Mouse (Mus musculus) right cerebral cortex, adult 2 months (tissue): ENCODE results near the gene Slc6a18.
A peak's percentile ranks its signal among the peaks of the same experiment; 100 is the strongest.
"Not testable (repeated sequence)": the region's sequence is repeated elsewhere in the genome, so short reads cannot be mapped to it uniquely, and the experiment has no call there.

Source experiments
- DNase-seq, 2 experiments: peaks; one replicate each; pipeline ENCODE4 v3.0.0; 2021 to 2022; ENCODE audit warnings: low spot score in 2 of 2

Slc6a18 gene

DNA sequence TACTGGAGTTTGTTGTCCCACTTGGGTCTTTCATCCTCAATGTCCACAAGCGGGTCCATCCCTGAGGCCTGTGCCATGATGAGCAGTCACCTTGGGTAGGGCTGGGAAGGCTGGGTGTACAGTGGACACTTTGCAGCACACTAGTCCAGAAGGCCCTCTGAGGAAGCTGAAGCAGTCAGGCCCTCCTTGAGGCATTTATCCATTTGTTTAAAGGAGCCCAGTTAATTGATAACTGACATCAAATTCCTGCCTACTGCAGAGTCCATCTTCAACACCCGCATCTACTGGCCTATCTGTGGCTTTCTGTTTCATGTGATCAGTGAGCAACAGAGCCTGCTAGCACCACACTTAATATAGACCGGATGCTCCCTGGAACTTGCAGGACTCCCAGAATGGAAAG, at the start of gene Slc6a18:
Gene Slc6a18, minus strand, starts transcription at position 171 of the 400 bp plus-strand sequence.
- no peak for DNase-seq

GRCm38 (mm10) chr13:73725315-73725714, 47.5 kb upstream of the Slc6a18 start:
- no peak for DNase-seq

- peak; percentile 46 to 52 for DNase-seq
Observed at GRCm38 (mm10) chr13:73723081-73723668, 45.4 kb upstream of the Slc6a18 start.

DNA sequence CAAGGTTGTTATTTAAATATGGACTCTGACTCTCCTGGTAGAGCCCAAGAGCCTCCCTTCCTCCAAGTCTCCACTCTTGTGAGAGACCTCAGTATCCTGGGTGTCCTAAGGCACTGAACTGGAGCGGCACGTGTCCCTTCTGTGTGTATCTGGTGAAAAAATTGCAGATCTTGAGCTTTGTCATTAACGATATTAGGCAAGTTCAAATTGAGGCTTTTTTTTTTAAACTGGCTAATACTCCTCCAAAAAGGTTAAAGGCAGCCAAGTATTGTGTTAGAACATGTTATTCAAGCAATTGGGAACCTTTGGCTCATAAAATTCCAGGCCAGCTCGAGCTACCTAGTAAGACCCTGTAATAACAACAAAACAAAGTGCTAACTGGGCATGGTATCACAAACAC, 42.4 kb upstream of the Slc6a18 start:
- no peak for DNase-seq

- peak; percentile 91 to 93 for DNase-seq
Observed at GRCm38 (mm10) chr13:73718225-73718624, 40.4 kb upstream of the Slc6a18 start.

DNA sequence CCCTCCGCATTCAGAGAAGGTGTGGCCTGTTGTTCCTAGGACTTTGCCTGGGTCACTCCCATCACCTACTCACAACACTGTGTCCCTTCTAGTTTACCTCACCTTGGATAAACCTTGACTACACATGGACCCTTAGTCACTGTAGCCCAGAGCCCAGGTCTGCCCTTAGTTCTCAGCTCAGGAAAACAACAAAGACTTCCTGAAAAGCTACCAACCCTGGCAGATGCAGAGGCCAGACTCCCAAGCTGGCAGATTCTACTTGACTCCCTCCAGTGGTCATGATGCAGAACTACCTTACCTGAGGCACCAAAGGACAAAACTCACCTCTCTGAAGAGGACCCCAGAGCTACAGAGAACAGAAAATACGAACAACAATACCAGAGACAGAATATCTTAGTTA, 36.2 kb upstream of the Slc6a18 start:
- DNase-seq: no peak

- DNase-seq: no peak
Observed at GRCm38 (mm10) chr13:73713204-73713603, 35.4 kb upstream of the Slc6a18 start.

DNA sequence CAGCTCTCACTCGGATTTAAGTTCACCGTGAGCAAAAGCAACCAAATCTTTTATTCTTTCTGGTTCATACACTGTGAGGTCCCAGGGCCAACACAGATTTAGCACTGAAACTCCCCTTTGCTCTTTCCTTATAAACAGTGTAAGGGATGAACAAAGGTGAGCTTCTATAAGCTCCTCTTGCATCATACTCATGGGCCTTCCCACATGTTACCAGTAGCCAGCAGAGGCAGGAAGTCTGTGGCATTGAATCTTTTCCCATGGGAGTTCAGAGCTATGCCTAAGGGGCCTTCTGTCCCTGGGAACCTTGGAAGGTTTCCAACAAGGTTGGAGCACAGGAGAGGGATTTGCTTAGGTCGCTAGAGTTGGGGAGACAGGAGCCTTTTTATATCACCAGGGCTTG, 34.4 kb upstream of the Slc6a18 start:
- no peak for DNase-seq

DNA sequence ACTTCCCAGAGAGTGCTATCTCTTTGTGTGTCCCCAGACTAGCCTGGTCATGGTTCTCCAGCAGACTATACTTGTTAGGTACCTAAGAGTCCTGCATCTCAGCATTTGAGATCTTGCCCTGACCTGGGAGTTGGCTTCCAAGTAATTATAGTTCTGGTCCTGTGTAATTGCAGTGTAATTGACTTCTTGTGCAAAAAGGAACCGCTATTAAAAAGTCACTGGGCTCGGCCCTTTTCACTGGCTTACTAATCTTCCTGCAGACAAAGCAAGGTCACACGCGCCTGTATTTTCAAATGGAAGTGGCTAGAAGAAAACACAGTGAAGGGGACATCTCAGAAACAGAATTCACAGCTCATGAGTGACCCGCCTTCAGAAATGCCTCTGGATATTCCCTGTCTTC, 34.0 kb upstream of the Slc6a18 start:
- DNase-seq: no peak

DNA sequence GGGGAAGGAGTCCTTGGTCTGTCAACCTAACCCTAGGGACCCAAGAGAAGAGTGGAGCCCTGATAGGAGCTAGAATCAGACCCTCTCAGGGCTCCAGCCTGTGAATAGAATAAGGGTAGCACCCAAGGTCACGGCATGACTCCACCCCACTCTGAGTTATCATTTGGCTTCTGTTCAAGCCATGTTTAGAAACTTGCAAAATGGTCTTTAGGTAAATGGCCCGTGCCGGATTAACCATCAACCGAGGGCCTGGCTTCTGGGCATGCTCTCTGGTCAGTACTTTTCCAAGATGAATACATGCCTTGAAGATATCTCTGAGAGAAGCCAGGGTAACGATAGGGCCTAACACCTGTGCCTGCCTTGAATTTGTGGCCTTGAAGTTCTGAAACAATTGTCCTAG, 33.4 kb upstream of the Slc6a18 start:
- DNase-seq: no peak

DNA sequence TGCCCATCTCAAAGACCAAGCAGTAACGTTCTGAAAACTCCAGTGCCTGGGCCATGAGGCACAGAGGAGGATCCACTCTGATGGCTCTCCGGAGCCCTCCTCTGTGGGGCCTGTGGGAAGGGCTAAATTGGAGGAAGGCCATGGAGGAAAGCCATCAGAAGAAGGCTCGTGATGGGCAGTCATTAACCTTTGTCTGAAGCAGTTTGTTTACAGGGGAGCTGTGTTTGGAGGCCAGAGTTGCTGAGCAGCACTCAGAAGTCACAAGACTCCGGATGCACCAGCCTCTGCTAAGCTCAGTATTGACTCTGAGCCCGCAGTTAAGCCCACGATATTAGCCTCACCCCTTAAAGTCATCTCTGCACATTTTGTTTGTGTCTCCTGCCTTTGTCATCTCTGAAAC, 31.7 kb upstream of the Slc6a18 start:
- DNase-seq: no peak

DNA sequence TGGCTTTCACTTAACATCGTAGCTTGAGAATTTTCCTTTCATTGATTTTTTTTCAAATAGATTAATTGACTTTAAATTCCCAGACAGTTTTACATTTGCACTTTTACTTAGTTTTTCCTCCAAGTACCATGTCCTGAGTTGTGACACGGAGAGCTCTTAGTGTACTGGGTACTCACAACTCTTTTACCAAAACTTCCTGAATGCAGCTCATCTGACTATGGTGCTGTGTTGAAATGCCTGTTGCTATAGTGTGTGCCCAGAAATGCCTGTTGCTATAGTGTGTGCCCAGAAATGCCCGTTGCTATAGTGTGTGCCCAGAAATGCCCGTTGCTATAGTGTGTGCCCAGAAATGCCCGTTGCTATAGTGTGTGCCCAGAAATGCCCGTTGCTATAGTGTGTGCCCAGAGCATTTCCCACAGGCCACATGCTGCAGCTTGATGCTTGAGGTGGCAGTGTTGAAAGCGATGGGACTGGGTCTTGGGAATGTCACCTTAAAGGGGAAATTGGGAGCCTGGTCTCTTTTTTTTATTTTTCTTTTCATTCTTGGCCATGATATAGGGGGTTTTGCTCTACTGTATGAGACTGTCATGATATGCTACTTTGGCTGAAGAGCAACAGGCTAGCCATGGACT, 27.0 kb upstream of the Slc6a18 start, which contains the start of gene Slc6a19:
Gene Slc6a19, minus strand, starts transcription at position 172 of the 632 bp plus-strand sequence.
- no peak for DNase-seq

DNA sequence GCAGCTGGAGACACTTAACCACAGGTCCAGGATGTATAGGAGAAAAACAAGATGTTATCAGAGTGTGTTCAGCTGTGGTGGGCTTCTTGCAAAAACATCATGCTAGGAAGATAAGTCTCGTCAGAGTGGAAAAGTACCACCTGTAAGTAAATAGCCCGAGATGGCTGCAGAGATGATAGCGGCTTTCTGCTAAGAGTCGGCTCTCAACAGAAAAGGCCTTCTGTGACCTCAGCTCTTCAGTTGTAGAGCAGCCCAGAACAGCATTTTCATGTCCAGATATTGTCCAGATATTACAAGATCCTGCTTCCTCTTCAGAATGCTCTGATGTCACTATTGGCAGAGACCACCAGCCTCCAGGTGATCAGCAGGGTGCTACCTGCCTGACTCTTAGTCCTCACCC, 25.7 kb upstream of the Slc6a18 start:
- not testable (repeated sequence) for DNase-seq

GRCm38 (mm10) chr13:73702776-73703175, 25.0 kb upstream of the Slc6a18 start:
- DNase-seq: no peak

DNA sequence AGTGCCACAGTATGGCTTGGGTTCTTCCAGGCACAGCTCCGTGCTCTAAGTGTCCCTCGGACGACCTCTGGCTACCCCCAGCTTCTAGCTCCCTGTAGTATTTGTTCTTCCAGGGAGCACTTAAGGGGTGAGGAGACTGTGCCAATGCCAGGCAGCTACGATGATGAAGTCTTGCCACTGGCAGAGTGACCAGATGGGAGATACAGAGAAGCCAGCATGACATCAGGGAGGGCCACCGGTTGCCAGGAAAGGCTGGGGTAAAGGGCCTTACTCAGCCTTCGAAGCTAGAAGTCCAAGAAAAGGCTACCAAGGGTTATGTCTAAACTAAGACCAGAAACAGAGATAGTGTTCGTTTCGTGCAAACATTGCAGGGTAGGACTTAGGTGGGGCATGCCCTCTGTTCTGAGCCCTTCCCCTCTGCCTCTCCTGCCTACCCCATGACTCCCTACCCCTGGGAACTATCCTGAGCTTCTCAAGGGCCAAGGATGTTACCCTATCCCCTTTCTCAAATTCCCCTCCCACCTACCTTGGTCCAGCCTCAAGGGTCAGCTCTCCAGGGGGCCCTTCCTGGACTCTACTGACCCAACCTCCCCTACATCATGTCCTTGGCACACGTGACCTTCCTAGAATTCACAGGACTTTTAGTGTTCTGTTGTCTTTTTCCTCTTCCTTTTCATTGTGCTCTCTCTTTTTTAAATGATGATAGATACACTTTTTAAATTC, 23.5 kb upstream of the Slc6a18 start:
- no peak for DNase-seq

GRCm38 (mm10) chr13:73700554-73700953, 22.7 kb upstream of the Slc6a18 start:
- DNase-seq: no peak

DNA sequence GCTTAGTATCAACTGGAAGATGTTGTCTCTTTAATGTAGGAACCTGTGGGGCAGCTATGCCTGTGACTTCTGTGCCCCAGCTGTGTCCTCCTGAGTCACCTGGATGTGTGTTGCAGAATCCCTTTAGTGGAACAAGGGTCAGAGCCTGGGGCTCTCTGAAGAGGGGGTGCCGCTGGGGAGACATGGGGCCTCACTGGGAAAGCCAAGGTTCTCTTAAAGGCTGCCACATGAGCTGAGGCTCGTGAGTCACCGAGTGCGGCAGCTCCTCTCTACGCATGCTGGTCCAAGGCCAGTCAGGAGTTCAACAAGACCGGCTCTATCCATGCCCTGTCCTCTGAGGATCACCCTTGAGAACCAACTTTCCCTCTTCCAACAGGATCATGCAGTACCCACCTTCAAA, 21.9 kb upstream of the Slc6a18 start:
- DNase-seq: no peak

GRCm38 (mm10) chr13:73696529-73696928, 18.7 kb upstream of the Slc6a18 start:
- no peak for DNase-seq

DNA sequence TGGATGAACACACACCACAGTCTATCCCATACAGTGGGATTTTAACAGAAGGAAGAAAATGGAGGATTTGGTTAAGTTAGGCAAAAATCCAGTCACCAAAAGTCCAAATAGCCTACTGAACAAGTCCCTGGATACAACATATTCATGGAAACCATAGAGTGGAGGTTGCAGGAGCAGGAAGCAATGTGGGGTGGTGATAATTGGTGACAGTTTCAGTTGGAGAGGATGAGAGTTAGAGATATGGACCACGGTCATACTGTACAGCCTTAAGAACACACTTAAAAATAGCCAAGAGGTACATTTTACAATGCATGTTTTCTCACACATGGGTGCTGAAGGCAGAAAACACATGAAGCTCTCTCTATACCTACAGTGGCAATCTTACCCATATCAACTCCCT, 17.1 kb upstream of the Slc6a18 start:
- no peak for DNase-seq

DNA sequence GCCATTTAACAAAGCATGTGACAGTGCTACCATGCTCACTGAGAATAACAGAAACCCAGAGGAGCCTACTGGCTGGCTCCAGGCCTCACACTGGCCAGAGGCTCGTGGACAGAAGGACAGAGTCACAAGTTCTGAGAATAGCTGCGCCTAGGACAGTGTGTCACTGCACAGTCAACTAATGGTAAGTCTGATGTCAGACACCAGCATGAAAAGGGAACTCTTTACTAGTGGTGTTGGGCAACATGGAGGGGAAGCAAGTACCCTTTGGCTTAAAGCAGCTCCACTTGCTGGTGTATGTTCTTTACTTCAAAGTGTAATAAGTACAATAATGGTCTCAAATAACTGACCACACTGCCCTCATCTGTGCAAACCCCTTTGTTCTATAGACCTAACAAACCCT, 15.5 kb upstream of the Slc6a18 start:
- DNase-seq: no peak

DNA sequence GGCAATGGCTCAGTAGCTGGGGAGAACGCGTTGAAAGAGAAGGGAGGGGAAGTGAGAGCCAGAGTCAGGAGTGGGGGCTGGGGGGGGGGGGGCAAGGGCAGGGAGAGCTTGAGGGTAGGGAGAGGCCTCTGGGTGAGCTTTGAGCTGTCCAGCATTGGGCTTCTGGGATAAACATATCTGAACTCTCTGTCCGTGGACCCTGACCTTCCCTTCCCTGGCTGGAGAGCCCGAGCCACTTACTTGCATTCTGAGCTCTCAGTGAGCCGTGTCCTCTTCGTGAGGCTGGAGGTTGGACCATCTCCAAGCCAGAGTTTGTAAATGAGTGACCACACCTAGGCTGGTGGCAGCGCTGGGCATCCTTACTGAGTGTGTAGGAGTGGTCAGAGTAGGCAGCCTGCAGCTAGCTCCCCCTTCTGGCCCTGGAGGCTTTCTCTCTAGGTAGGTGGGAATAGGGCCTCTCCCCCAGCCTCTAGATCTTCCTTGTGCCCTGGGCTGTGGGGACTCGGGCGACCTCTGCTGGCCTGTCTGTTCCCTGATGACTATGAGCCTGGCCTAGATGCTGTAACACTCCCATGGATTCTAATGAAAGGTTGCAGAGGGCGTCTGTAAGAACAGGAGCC, 14.5 kb upstream of the Slc6a18 start:
- peak; percentile 48 to 52 for DNase-seq

- no peak for DNase-seq
Observed at GRCm38 (mm10) chr13:73688934-73689333, 11.1 kb upstream of the Slc6a18 start.

DNA sequence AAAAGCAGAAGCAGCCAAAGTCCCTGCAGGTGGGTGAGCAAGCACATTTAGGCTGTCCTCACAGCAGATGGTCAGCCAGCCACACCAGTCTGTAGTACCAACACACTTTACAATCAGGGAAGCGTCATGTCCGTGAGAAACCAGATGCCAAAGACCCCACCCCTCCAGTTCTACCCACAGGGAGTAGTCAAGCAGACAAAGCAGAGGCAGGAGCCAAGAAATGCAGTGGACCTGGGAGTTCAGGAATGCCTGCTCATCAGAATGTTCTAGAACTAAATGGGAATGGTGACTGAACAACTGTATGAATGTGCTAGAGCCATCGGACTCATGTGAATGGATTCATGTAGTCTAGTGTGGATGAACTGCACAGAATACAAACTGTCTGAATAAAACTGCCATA, 9.8 kb upstream of the Slc6a18 start:
- no peak for DNase-seq
